Mouse (Mus musculus) hindbrain, embryonic 13.5 days (tissue): Measurements from ENCODE around the gene Pcna. TPM values are rescaled to one million over a fixed set of nuclear protein-coding genes. Genes with fewer than 3 reads are reported as not detected.
"Not testable (repeated sequence)": the region's sequence is repeated elsewhere in the genome, so short reads cannot be mapped to it uniquely, and the experiment has no call there.

Experiments used
- ATAC-seq: fragments of 200-750 bp; cut with Nextera tagmentation; 2 replicates; pipeline ENCODE4 v1.8.0; 2017; ENCODE audit warnings: moderate TSS enrichment; ENCODE audit not compliant: low FRiP score
- H3K27ac ChIP-seq: fragments of 300-500 bp; sonication (generic); 2 replicates; pipeline ENCODE4 v1.5.1; 2015; ENCODE audit warnings: inconsistent platforms, mild to moderate bottlenecking, moderate library complexity
- H3K27me3 ChIP-seq: fragments of 300-500 bp; sonication (generic); 2 replicates; pipeline ENCODE4 v1.6.1; 2015; ENCODE audit warnings: mild to moderate bottlenecking, inconsistent platforms
- H3K36me3 ChIP-seq: fragments of 300-500 bp; sonication (generic); 2 replicates; pipeline ENCODE4 v1.6.1; 2015; ENCODE audit warnings: mild to moderate bottlenecking, inconsistent platforms
- H3K4me1 ChIP-seq: fragments of 300-500 bp; sonication (generic); replicated peaks from 2 replicates; pipeline ENCODE4 v1.6.1; 2015; ENCODE audit warnings: inconsistent platforms
- H3K4me2 ChIP-seq: fragments of 300-500 bp; sonication (generic); 2 replicates; pipeline ENCODE4 v1.6.1; 2015; ENCODE audit warnings: inconsistent platforms, mild to moderate bottlenecking, moderate library complexity
- H3K4me3 ChIP-seq: fragments of 300-500 bp; sonication (generic); 2 replicates; pipeline ENCODE4 v1.5.1; 2015; ENCODE audit warnings: mild to moderate bottlenecking, inconsistent platforms
- H3K9ac ChIP-seq: fragments of 300-500 bp; sonication (generic); 2 replicates; pipeline ENCODE4 v1.6.1; 2015; ENCODE audit warnings: mild to moderate bottlenecking, inconsistent platforms
- H3K9me3 ChIP-seq: fragments of 300-500 bp; sonication (generic); 2 replicates; pipeline ENCODE4 v1.6.1; 2016; ENCODE audit warnings: inconsistent platforms
- WGBS: fragments of 180-500 bp; shearing (Covaris S2); methylation state at CpG from one replicate; pipeline ENCODE4 v1.1.7; 2015; 5-methylcytosine and 5-hydroxymethylcytosine counted together
- polyA plus RNA-seq: library from polyadenylated mRNA; unstranded; fragments of >200 nt; fragmentation: Nextera tagmentation; extraction: Ambion mirVana; gene quantifications from 2 replicates; pipeline ENCODE4 v1.2.1, GENCODE M21; 2015

The Pcna gene
- polyA plus RNA-seq, result 115 and 119 TPM in 2 replicates

GRCm38 (mm10) chr2:132252542-132253528 is at the start of gene Pcna:
Gene Pcna, minus strand, starts transcription at chr2:132253314.
- Histone ChIP-seq H3K27me3 (no peaks in the 10 kb centered on the region), H3K36me3 (no peaks in the 10 kb centered on the region), H3K9me3 (no peaks in the 10 kb centered on the region), H3K9ac (peak within 1 kb of the TSS; percentile 66), H3K4me3 (peak within 1 kb of the TSS; percentile 53), H3K4me1 (peaks cover 24% of the 10 kb centered on the region), H3K27ac (peak within 1 kb of the TSS; percentile 82), H3K4me2 (peak within 1 kb of the TSS; percentile 81)
- WGBS, result under 1% methylated on average over 78 of the region's 79 CpGs
- peak; percentile 99 for ATAC-seq

- no peaks in the 10 kb centered on the region for H3K4me1 ChIP-seq
- 97% methylated on average over 4 of the region's 4 CpGs for WGBS
- H3K4me2 ChIP-seq, result no peak overlapping the region
- no peak overlapping the region for H3K9ac ChIP-seq
- H3K9me3 ChIP-seq, result no peaks in the 10 kb centered on the region
- no peak for ATAC-seq
- H3K4me3 ChIP-seq, result no peak overlapping the region
- H3K27ac ChIP-seq, result no peak overlapping the region
- H3K36me3 ChIP-seq, result peaks cover 85% of the 10 kb centered on the region
- no peaks in the 10 kb centered on the region for H3K27me3 ChIP-seq
Observed at GRCm38 (mm10) chr2:132301436-132301835, 48.3 kb upstream of the Pcna start.

- no peaks in the 10 kb centered on the region for H3K9me3 ChIP-seq
- H3K27me3 ChIP-seq, result no peaks in the 10 kb centered on the region
- no peak overlapping the region for H3K4me2 ChIP-seq
- 0 out of 2 replicates have a peak, but pooled peaks cover 1% of the 10 kb centered on the region for H3K4me1 ChIP-seq
- ATAC-seq, result no peak
- no peak overlapping the region for H3K27ac ChIP-seq
- no peak overlapping the region for H3K4me3 ChIP-seq
- H3K9ac ChIP-seq, result no peak overlapping the region
- peaks cover 89% of the 10 kb centered on the region for H3K36me3 ChIP-seq
- 96% methylated on average over 4 of the region's 4 CpGs for WGBS
Observed at GRCm38 (mm10) chr2:132298250-132298649, 45.1 kb upstream of the Pcna start.

GRCm38 (mm10) chr2:132293694-132294450 is 40.8 kb upstream of the Pcna start:
- Histone ChIP-seq H3K27me3 (no peaks in the 10 kb centered on the region), H3K36me3 (peaks cover 55% of the 10 kb centered on the region), H3K4me3 (no peak overlapping the region), H3K4me1 (peaks cover 27% of the 10 kb centered on the region), H3K27ac (no peak overlapping the region), H3K9ac (no peak overlapping the region), H3K9me3 (no peaks in the 10 kb centered on the region), H3K4me2 (no peak overlapping the region)
- WGBS, result 93% methylated on average over 10 of the region's 10 CpGs
- no peak for ATAC-seq

- peaks cover 27% of the 10 kb centered on the region for H3K4me1 ChIP-seq
- no peak overlapping the region for H3K4me2 ChIP-seq
- peak; percentile 30; the same call in 1 of the 2 replicates for ATAC-seq
- WGBS, result 24% methylated on average over 4 of the region's 4 CpGs
- no peaks in the 10 kb centered on the region for H3K9me3 ChIP-seq
- no peaks in the 10 kb centered on the region for H3K27me3 ChIP-seq
- H3K4me3 ChIP-seq, result no peak overlapping the region
- H3K27ac ChIP-seq, result peak overlapping the region; percentile 32; the same call in 1 of the 2 replicates
- peaks cover 40% of the 10 kb centered on the region for H3K36me3 ChIP-seq
- H3K9ac ChIP-seq, result peak overlapping the region; percentile 35; the same call in 1 of the 2 replicates
Observed at GRCm38 (mm10) chr2:132292083-132292482, 39.0 kb upstream of the Pcna start.

GRCm38 (mm10) chr2:132291265-132291664 is 38.2 kb upstream of the Pcna start:
- H3K27me3 ChIP-seq, result no peaks in the 10 kb centered on the region
- 73% methylated on average over 3 of the region's 3 CpGs for WGBS
- no peak overlapping the region for H3K4me3 ChIP-seq
- no peak for ATAC-seq
- peaks cover 27% of the 10 kb centered on the region for H3K4me1 ChIP-seq
- no peak overlapping the region for H3K27ac ChIP-seq
- 0 out of 2 replicates have a peak, but pooled peaks cover 4% of the 10 kb centered on the region for H3K9me3 ChIP-seq
- no peak overlapping the region for H3K9ac ChIP-seq
- H3K4me2 ChIP-seq, result no peak overlapping the region
- peaks cover 34% of the 10 kb centered on the region for H3K36me3 ChIP-seq

GRCm38 (mm10) chr2:132290808-132291207 is 37.7 kb upstream of the Pcna start:
- no peak overlapping the region for H3K4me3 ChIP-seq
- H3K4me2 ChIP-seq, result no peak overlapping the region
- no peak overlapping the region for H3K27ac ChIP-seq
- WGBS, result 72% methylated on average over 6 of the region's 6 CpGs
- ATAC-seq, result no peak
- H3K4me1 ChIP-seq, result peaks cover 27% of the 10 kb centered on the region
- H3K9ac ChIP-seq, result no peak overlapping the region
- H3K36me3 ChIP-seq, result peaks cover 29% of the 10 kb centered on the region
- no peaks in the 10 kb centered on the region for H3K27me3 ChIP-seq
- H3K9me3 ChIP-seq, result 0 out of 2 replicates have a peak, but pooled peaks cover 4% of the 10 kb centered on the region

- WGBS, result 87% methylated on average over 5 of the region's 7 CpGs
- H3K4me1 ChIP-seq, result peaks cover 29% of the 10 kb centered on the region
- not testable (repeated sequence) for H3K9ac ChIP-seq, H3K4me3 ChIP-seq, H3K9me3 ChIP-seq, ATAC-seq, H3K27me3 ChIP-seq, H3K4me2 ChIP-seq, H3K27ac ChIP-seq
- H3K36me3 ChIP-seq, result peaks cover 13% of the 10 kb centered on the region
Observed at GRCm38 (mm10) chr2:132289213-132289612, 36.1 kb upstream of the Pcna start.

- Histone ChIP-seq H3K9me3 (0 out of 2 replicates have a peak, but pooled peaks cover 4% of the 10 kb centered on the region), H3K4me3 (no peak overlapping the region), H3K27ac (no peak overlapping the region), H3K27me3 (no peaks in the 10 kb centered on the region), H3K36me3 (peaks cover 2% of the 10 kb centered on the region; the same call in 1 of the 2 replicates), H3K9ac (no peak overlapping the region), H3K4me2 (no peak overlapping the region), H3K4me1 (peaks cover 38% of the 10 kb centered on the region)
- WGBS, result 89% methylated on average over 9 of the region's 9 CpGs
- no peak for ATAC-seq
Observed at GRCm38 (mm10) chr2:132286376-132287076, 33.4 kb upstream of the Pcna start.

- H3K27ac ChIP-seq, H3K27me3 ChIP-seq, H3K4me2 ChIP-seq, H3K9me3 ChIP-seq, H3K36me3 ChIP-seq, H3K9ac ChIP-seq, H3K4me3 ChIP-seq, ATAC-seq: not testable (repeated sequence)
- peaks cover 31% of the 10 kb centered on the region for H3K4me1 ChIP-seq
- 97% methylated on average over 5 of the region's 5 CpGs for WGBS
Observed at GRCm38 (mm10) chr2:132285722-132286121, 32.6 kb upstream of the Pcna start.

GRCm38 (mm10) chr2:132284492-132285139 is 31.5 kb upstream of the Pcna start:
- Histone ChIP-seq H3K27ac (peak overlapping the region; percentile 48), H3K4me1 (peaks cover 35% of the 10 kb centered on the region), H3K4me3 (no peak overlapping the region), H3K9me3 (0 out of 2 replicates have a peak, but pooled peaks cover 4% of the 10 kb centered on the region), H3K4me2 (no peak overlapping the region), H3K27me3 (no peaks in the 10 kb centered on the region), H3K9ac (no peak overlapping the region), H3K36me3 (peaks cover 8% of the 10 kb centered on the region)
- ATAC-seq, result peak; percentile 41; the same call in 1 of the 2 replicates
- WGBS, result 85% methylated on average over 12 of the region's 12 CpGs
